Mouse (Mus musculus) cortical plate, adult 2 months (tissue): ENCODE data around the gene Gm13272.

Experiments
- CTCF ChIP-seq: fragments of 200-500 bp; IDR thresholded peaks from 2 replicates; pipeline ENCODE4 v1.5.1; 2011; ENCODE audit warnings: mild to moderate bottlenecking, control low read depth, low read length; ENCODE audit not compliant: insufficient read depth; ENCODE audit errors: extremely low read depth
- POLR2A ChIP-seq: fragments of 200-500 bp; IDR thresholded peaks from 2 replicates; pipeline ENCODE4 v1.6.1; 2011; ENCODE audit warnings: mild to moderate bottlenecking, low read length, control low read depth; ENCODE audit not compliant: insufficient read depth; ENCODE audit errors: extremely low read depth

DNA sequence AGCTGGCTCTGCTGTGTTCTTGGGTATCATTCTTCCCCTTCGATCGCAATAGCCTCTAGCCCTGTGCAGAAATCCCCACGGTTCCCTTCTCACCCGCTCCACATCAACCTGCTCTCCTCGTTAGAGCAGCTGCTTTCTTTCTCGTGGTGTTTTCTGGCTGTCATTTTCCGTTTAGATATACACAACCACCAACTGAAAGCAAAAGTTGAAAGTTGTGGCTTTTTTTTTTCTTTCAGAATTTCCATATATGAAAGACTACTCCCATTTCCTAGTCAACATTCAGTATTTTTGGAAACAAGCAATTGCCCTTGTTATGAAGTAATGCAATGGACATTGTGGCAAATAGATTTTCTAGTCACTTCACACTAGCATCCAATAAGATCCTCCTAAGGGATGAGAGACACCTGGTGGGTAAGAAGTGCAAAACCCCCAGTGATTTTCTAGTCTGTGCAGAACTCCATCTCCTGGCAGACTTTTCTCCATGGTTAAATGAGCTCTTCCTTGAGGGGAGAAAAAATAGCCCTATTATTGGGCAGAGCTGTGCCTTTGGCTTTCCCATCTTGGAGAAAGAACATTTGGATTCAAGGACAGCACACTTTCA is 36.8 kb upstream of the Gm13272 start:
- 0 out of 2 replicates have a peak, but pooled peaks have one; percentile 4 for TF ChIP-seq CTCF
- TF ChIP-seq POLR2A, result no peak
